Mouse (Mus musculus): ENCODE results near the gene Cutal.
A peak's percentile ranks its signal among the peaks of the same experiment; 100 is the strongest.
"Not testable (repeated sequence)": the region's sequence is repeated elsewhere in the genome, so short reads cannot be mapped to it uniquely, and the experiment has no call there.

Gene Cutal

GRCm38 (mm10) chr2:34874271-34874670 is at the start of gene Cutal:
Cutal (plus strand) TSS chr2:34874396.
- DNase-seq = peak; percentile 82

GRCm38 (mm10) chr2:34825827-34826459 is 48.3 kb upstream of the Cutal start, which contains the start of gene Fbxw2:
Fbxw2 (minus strand) TSS chr2:34826311.
- DNase-seq = peak; percentile 91

- no peak for DNase-seq
These were observed 47.5 kb upstream of the Cutal start for GRCm38 (mm10) chr2:34826460-34827231.

- no peak for DNase-seq
These were observed 46.6 kb upstream of the Cutal start for GRCm38 (mm10) chr2:34827591-34827990.

GRCm38 (mm10) chr2:34828026-34828425 is 46.2 kb upstream of the Cutal start:
- no peak for DNase-seq

- DNase-seq = not testable (repeated sequence)
These were observed 44.1 kb upstream of the Cutal start for GRCm38 (mm10) chr2:34830066-34830465.

GRCm38 (mm10) chr2:34832766-34833457 is 41.3 kb upstream of the Cutal start, which contains the start of gene Gm34653:
Gm34653 (plus strand) TSS chr2:34833007.
- not testable (repeated sequence) for DNase-seq

GRCm38 (mm10) chr2:34833624-34834023 is 40.6 kb upstream of the Cutal start:
- no peak for DNase-seq

- DNase-seq = no peak
These were observed 38.5 kb upstream of the Cutal start for GRCm38 (mm10) chr2:34835669-34836068.

GRCm38 (mm10) chr2:34840143-34840542 is 34.1 kb upstream of the Cutal start:
- not testable (repeated sequence) for DNase-seq

- DNase-seq = no peak
These were observed 32.5 kb upstream of the Cutal start for GRCm38 (mm10) chr2:34841706-34842105.

- DNase-seq = peak; percentile 77
These were observed 30.8 kb upstream of the Cutal start for GRCm38 (mm10) chr2:34843211-34843939.

GRCm38 (mm10) chr2:34847702-34848101 is 26.5 kb upstream of the Cutal start:
- DNase-seq = no peak

GRCm38 (mm10) chr2:34855265-34855664 is 18.9 kb upstream of the Cutal start:
- DNase-seq = no peak

GRCm38 (mm10) chr2:34857728-34858127 is 16.5 kb upstream of the Cutal start:
- no peak for DNase-seq

- no peak for DNase-seq
These were observed 4.5 kb upstream of the Cutal start for GRCm38 (mm10) chr2:34869680-34870079.

- peak; percentile 95 for DNase-seq
These were observed 3.4 kb upstream of the Cutal start for GRCm38 (mm10) chr2:34870520-34871474.

- DNase-seq = peak; percentile 47
These were observed 685 bp downstream of the Cutal start, which contains the start of gene Psmd5 for GRCm38 (mm10) chr2:34874816-34875345. Psmd5 (minus strand) TSS chr2:34874968.

- DNase-seq = peak; percentile 46
These were observed 5.9 kb downstream of the Cutal start for GRCm38 (mm10) chr2:34880054-34880453.

- DNase-seq = no peak
These were observed 8.6 kb downstream of the Cutal start for GRCm38 (mm10) chr2:34882757-34883156.

GRCm38 (mm10) chr2:34883190-34883589 is 9.0 kb downstream of the Cutal start:
- no peak for DNase-seq
